Mouse (Mus musculus): Measurements from ENCODE around the gene Pld6. TPM values are rescaled to one million over a fixed set of nuclear protein-coding genes. Genes with fewer than 3 reads are reported as not detected.

The Pld6 gene
- total RNA-seq, 2 experiments from 2014 or later, result 1.7 to 2.9 TPM

DNA sequence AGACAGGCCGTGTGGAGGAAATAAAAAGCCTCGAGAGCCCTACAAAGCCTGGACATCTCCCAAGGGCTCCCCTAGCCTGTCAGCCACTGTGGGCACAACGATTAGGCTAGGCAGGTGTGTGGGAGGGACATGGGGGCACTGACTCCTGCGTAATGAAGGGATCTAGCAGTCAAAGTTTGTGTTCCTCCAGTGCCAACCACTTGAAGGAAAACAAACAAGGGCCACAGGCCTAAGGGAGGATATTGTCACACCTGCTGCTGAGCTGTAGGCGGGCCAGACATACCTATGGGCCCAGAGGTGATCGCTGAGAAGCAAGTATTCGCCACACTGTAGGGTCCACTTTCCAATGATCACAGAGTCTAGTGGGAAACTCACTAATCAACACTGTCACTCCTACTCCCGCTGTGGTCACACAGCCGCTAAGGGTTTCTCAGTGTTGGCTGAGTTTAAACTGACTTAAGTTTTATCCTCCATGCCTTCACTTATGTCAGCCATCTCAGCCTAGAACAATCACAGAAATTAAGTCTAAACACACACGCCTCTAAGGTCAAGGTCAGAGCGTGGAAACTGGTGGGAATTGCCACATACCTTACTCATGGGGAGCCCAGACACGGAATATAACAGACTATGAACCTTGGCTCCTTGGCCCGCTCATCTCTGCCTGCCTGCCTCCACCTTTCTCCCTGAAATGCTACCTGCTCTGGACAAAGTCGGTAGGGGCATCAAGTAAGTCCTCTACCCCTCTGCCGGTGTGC, 824 bp downstream of the Pld6 start:
- DNase-seq, result peak in 1 of 2 experiments; percentile 29

DNA sequence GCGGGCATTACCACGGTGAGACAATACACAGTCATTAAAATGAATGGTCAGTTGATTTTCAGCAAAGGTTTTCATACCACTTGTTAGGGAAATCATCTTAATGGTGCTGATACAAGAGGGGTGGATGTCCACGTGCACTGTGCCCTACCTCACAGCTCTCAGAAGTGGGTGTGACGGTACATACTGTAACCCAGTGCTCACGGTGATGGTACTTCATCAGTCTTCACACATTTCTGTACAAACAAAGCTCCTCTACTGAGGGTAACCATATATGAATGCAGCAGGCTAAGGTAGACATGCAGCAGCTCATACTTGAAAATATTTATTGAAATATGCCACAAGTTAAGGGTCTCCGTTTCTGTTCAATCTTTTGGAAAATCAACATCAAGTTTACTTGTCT, 3.9 kb downstream of the Pld6 start:
- DNase-seq, result no peak

DNA sequence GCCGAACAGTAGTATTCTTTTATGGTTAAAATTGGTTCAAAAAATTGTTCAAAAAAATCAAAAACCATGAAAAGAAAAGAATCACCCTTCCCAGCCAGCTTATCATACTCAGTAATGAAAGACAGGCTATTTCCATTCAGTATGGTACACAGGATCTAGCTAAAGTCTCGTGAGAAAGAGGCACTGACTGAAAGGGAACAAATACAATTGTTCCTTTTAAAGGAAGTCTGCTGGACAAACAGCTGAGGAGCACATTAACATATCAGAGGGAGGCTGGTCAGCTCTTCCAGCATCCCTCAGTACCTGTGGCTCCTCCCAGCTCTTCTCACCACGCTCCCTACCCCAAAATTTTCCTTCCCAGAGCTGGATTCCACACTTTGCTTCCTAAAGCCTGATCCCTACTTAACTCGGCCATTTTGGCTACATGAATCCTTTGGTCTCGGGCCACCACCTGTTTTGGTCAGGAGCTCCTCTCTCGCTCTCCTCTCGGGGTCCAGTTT, 5.3 kb downstream of the Pld6 start:
- DNase-seq, result no peak

DNA sequence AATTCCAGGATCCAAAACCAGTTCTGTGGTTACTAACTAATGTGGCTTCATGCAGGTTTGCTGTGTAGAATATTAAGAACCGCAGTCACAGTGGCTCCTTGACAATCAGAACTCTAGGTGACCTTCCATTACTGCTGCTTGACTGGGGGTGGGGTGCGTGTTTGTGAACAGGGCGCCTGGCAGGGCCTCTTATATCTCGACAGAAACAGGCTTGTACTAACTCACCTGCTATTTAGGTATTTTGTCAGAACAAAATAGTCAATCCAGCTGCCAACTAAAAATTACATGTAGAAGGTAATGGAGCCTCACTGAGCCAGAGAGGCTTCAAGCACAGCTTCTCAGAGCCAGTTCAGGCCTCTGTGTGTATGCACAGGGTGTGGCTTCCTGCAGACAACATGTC, 7.2 kb downstream of the Pld6 start:
- no peak for DNase-seq

DNA sequence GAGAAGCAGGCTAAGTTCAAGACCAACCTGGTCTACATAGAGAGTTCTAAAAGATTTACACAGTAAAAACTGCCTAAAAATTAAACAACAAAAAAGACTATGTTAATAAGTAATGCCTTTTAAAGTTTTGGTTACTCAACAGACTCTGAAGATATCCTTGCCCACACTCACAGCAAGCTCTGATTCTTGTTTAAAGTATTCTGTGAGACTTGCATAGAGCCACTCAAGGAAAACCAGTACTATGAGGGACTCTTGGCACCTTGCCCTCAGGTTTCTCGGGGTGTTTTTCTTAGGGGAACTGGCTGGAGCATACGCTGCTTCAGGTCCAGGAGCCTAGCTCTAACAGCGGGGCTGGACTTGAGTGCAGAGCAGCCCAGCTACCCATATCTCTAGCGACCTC, 8.0 kb downstream of the Pld6 start:
- DNase-seq, result no peak

DNA sequence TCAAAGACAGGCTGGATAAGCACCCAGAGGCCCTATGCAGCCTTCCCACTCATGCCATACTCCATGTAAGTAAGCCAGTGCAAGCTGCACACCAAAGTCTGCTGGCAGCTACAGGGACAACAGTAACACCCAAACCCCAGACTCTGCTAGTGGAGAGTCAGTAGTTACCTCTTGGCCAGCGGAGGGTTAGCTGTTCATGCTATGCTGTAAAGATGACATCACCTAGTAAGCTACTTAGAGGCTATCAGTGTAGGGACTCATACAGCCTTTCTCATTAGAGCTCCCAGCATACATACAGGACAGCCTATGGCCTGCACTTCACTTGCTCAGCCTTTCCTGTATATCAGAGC, 8.6 kb downstream of the Pld6 start:
- DNase-seq, result no peak

DNA sequence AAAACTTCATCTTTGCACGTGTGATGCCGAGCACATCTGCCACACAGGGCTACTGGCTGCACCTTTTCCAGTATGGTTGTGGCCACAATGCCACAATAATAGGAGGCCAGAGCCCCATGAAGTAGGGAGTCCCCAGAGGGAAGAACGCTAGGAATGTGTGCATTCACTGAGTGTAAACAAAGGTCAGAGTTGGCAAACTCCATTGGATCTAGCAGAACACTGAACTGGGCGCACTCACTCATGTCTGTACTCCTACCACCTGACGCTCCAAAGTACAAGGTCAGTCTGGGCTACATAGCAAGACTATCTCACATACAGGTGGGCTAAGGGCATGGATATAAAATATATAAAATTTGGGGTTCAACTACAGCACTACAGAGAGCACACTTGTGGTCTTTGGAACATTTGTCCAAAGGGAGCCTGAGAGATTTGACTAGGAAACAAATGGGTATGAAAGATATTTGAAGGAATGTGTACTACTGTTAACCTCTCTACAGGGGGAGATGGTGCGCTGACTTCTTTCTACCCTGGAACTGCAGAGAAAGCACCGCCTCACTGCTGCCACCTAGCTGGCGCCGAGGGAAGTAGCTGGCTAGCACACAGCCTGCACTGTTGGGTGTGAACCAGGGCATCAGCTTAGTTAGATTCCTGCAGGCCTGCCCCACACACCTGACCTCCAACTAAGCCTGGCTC, 9.1 kb downstream of the Pld6 start:
- peak; percentile 83 to 90 for DNase-seq

DNA sequence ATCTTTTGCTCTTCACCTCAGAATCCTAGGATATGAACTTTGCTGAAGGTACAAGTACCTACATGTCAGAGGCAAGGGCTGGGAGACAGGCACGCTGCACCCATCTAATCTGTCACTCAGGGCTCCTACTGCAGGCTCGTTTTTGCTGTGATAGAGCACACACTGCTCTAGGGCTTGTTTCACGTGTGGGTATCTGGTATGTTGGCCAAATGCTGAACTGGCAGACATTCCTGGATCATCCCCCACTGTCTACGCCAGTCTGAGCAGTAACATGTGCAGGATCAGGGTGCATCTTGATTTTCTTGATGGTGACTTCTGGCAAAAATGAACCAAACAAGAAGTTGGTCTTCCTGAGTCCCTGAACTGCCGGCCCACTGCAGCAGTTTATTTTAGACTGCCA, 10.2 kb downstream of the Pld6 start:
- no peak for DNase-seq

DNA sequence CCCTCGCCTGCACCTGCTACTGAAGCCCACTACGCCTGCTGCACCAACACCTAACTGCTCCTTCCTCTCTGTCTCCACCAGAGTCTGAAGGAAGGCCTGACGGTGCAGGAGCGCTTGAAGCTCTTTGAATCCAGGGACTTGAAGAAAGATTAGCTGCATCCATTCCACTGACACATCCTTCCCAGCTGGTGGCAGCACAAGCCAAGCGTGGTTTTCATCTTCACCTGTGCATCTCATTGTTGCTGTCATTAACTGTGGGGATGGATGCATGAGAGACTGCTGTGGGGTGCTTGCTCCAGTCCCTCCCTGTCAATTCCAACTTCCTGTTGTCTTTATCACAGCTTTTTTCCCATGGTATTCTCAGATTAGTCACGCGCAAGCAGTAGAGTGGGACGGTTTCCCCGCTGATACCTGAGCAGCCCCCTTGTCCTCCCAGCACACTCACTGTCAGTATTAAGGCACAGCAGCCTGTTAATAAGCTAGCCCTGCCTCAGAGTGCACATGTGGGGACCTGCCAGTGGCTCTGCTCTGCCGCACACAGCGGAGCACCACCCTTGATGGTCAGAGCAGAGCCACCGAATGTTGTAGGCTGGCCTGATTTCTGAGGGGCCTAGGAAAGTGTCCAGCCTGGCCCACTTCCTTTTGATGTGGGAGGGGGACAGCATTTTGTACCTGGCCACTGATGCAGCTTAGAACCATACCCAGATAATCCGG, 11.9 kb downstream of the Pld6 start:
- DNase-seq, result no peak

DNA sequence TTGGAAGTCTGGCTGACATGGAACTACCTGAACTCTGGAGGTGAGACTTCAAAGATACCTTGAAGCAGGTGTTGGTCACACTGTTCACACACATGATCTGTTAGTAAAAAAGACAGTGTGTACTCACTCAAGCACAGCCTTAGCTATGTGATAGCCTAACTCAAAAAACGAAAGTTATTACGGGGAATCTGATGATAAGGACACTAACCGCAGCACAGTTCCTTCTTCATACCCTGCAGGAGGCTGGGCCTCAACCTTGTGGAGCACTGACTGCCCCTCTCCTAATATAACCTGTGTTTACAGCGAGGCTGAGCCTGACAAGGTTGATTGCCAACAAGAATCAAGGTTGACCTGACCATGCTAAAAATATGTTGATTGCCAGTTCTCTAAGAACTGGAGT, 12.9 kb downstream of the Pld6 start:
- DNase-seq, result no peak

DNA sequence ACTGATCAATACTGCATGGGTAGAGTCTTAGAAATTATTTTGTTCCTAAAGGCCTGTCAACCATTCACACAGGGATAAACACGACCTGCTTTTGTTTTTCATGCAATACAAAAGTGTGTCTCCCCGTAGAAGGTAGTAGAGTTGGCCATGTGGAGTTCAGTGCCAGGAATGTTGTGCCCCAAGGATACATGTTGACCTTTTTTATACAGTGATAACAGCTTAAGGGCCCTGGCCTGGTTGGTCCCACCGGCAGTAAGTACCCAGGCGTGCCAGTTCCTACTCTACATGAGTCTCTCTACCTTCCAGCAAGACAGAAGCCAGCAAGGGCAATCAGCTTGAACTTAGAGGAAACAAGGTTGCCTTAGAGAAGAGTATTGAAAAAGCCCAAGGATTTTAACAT, 14.5 kb downstream of the Pld6 start:
- DNase-seq, result peak; percentile 29 to 33

DNA sequence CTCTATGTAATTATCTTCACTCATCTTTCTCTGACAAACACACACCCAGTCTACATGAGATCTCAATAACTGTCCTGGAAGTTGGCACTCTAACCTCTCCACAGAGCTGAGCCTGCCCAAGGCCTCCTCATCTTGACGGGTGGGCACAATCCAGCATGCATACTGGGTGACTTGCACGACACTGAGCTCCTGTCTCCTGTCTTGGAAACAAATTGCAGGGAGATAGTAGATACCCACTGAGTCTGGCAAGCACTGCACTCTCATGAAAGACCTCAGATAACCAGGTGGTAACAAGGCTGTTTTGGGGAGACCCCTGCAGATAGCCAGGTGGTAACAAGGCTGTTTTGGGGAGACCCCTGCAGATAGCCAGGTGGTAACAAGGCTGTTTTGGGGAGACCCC, 15.2 kb downstream of the Pld6 start:
- no peak for DNase-seq

DNA sequence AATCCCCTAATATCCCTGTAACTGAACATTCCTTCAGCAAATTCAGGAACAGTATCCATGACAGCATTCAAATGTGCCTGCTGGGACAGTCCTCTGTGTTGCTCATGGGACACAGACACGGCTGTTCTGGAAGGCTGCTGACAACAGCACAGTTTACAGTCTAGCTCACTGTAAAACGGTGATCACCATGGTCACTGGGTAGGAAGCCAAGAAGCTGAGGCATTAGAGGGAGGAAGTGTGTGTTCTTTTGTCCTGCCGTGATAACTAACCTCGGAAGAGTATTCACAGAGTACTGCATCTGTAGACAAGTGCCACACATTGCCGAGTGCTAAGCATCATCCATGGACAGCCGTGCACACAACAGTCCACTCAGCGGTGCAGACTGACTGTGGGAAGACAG, 16.7 kb downstream of the Pld6 start:
- no peak for DNase-seq

DNA sequence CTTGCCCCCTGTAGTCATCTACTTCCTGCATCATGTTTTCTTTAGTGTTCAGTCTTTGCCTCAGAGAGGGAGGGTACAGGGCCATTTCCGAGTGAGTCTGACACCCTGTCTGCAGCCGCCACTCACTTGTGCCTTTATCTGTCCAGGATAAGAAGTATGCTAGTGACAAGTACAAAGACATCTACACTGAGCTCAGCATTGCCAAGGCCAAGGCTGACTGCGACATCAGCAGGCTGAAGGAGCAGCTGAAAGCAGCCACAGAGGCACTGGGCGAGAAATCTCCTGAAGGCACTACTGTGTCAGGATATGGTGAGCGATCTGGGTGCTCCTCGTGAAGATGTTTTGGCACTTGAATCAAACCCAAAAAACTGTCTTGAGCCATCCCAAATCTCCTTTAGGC, 17.7 kb downstream of the Pld6 start:
- peak; percentile 49 to 51 for DNase-seq

DNA sequence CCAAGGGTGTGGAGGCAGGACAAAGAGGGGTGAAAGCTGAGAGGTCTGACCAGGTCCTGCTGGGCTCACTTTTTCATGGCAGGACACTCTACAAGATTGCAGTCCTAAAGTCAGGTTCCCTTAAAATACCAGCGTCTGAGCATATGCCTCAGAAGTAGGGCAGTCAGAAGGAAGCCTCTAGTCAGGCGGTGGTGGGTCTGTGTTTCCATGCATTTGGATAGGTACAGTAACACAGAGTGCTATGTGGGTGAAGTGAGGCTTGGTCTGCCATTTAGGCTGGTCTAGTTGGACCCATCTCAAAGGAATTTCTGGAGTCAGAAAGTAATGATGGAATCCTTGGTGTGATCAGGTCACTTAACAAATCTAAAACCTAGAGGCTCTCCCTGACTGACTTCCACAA, 18.1 kb downstream of the Pld6 start:
- DNase-seq, result no peak

DNA sequence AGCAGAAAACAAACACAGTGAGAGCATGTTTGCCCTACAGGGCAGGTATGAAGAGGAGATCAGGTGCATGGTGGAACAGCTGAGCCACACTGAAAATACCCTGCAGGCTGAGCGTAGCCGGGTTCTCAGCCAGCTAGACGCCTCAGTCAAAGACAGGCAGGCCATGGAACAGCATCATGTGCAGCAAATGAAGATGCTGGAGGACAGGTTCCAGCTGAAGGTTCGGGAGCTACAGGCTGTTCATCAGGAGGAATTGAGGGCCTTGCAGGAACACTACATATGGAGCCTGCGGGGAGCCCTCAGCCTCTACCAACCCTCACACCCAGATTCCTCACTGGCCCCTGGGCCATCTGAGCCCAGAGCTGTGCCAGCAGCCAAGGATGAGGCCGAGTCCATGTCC, 26.6 kb downstream of the Pld6 start:
- DNase-seq, result no peak

DNA sequence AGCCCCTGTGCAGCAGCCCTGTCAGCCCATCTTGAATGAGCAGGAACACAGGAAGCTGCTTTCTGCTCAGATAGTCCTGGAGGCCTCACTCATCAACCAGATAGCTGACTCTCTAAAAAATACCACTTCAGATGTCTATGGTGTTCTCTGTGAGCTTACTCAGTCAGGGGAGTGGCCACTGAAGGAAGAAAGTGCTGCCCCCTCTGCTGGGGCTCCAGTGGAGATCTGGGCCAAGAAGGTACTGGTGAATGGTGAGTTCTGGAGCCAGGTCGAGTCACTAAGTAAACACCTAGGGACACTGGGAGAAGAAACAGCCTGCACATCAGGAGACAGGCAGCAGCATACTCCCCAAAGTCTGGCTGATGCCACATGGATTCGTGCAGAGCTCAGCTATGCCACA, 27.8 kb downstream of the Pld6 start:
- DNase-seq, result no peak

DNA sequence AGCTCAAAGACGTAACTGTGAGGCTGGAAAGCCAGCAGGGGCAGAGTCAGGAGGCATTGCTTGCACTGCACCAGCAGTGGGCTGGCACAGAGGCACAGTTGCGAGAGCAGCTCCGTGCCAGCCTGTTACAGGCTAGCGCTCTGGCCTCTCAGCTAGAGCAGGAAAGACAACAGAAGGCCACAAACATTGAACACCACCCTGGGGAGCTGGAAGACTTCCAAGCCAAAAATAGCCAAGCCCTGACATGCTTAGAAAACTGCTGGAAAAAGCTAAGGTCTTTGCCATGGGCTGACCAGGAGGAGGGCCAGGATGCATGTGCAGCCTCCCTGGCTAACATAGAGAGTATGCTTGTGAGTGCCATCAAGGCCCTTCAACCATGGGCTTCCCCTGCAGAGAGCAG, 28.3 kb downstream of the Pld6 start:
- peak; percentile 79 for DNase-seq

DNA sequence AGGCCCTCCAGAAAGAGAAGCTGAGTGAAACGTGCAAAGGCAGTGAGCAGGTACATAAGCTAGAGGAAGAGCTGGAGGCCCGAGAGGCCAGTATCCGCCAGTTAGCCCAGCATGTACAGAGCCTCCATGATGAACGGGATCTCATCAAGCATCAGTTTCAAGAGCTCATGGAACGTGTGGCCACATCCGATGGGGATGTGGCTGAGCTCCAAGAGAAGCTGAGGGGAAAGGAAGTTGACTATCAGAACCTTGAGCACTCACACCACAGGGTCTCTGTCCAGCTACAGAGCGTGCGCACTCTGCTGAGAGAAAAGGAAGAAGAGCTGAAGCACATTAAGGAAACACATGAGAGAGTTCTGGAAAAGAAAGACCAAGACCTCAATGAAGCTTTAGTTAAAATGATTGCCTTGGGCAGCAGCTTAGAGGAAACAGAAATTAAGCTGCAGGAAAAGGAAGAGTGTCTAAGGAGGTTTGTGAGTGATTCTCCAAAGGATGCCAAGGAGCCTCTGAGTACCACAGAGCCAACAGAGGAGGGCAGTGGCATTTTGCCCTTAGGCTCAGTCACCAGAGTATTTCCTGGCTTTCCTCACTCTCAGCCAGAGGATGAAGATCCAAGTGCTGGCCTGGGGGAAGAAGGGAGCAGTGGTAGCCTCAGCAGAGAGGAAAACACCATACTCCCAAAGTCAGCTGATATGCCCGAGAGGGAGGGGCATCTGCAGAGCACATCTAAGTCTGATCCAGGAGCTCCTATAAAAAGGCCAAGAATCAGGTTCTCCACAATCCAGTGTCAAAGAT, 29.1 kb downstream of the Pld6 start:
- peak; percentile 11 to 17 for DNase-seq

DNA sequence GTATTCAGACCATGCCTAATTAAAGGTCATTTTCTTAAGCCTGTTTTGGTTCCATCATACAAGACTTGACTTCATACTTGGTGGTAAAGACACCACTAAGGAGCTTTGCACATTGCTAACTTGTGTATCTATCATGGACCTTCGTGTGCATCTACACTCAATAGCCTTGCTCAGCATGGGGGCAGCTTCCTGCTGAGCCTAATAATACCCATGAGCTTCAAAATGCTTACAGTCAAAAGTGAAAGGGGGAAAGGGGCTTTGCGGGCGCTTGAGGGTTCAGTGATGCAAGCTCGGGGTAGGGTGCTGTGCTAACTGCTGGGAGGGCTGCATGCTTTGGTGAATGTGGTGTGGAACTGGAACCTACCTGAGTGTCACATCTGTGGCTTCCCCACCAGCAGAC, 31.1 kb downstream of the Pld6 start:
- DNase-seq, result no peak

DNA sequence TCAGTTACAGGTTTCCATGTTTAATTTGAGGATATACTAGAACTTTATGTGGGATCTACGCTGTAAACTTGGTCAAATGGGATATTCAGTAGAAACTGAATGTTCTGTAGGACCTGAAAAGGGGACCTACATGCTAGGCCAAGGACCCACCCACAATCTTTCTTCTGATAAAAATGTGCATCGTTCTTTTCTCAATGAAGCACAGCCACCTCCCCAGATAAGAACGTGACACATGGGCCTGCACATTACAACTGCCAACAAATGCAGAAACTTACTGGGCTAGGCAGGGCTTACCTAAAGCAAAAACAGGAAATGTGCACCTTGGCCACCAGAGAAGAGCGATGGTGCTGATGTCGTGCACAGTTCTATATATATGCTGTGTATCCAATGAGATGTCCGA, 32.9 kb downstream of the Pld6 start:
- no peak for DNase-seq

DNA sequence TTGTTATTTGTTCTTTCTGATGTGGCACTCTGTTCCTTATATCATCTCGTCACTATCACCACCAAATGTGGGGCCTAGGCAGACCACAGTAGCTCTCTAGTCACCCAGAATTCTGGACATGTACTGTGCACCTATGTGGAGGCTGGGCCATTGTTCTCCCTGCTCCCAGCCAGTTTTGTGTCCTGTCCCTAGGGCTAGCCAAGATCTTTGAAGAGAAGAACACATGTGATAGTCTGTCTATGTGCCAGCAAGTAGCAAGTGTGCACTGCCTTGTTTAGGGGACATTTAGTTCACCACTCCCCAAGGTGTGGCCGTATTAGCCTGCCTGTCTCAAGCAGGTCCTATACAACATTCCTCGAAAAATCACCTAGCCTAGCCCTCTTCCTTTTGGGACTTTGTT, 38.4 kb downstream of the Pld6 start:
- DNase-seq, result no peak

DNA sequence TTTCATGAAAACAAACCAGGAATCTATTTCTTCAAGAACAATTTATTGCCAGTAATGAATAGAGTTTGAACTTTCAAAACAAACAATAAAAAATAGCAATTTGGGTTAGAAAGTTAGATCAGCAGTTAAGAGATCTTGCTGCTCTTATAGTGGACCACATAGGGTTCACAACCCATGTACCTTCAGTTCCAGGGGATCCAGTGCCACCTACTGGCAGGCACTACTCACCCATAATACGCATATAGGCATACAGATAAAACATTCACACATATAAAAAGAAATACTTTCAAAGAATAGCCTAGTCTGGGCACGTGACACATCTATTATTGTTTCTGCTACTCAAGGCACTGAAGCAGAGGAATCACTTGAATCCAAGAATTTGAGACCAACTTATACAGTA, 40.8 kb downstream of the Pld6 start:
- DNase-seq, result peak; percentile 56 to 77

Data from adrenal gland, postnatal 36 days (tissue).